In the genomic region with DNA sequence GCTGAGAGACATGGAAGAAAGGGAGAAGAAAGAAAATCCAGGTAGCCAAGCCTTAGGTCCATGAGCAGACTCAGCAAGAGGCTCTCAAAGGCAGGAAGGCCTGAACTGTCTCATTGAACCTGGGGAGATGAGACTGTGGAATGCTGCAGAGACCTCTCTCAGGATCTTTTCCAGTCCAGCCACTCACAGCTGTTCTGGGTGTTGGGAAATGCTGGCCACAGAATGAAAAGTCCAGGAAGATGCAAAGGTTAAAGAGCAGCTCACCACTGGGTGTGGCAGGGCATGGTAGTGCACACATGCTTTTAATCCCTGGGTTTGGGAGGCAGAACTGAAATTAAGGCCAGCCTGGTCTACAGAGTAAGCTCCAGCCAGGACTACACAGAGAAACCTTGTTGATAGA, we compare ENCODE assay signal across 15 mouse cellular contexts.
DNase-seq lines count a peak whose midpoint lies in the region; ATAC-seq and TF ChIP-seq lines count a peak whose summit lies in the region.
"Had no signal": no experiment of that assay in that cellular context is flagged by ENCODE, and none has a peak within 500 bp of the region (broad histone marks: within the 10 kb centered on the region; RNA-seq: fewer than 3 reads in every experiment).

No protein-coding gene starts in this region.

- no peaks in the 10 kb centered on the region for H3K27me3 ChIP-seq in kidney, adult 2 months (replicated peaks; ENCODE audit: control insufficient read depth, insufficient read depth, low read length)
- H3K27me3 ChIP-seq in kidney, embryonic 14.5 days (ENCODE audit: control insufficient read depth, insufficient read depth, low read length): no peaks in the 10 kb centered on the region
- no peaks in the 10 kb centered on the region for H3K27me3 ChIP-seq in liver, embryonic 16.5 days (ENCODE audit: control insufficient read depth, insufficient read depth, low read depth, low read length)
- H3K27me3 ChIP-seq: hindbrain, embryonic 13.5 days; liver, embryonic 13.5 days; midbrain, embryonic 13.5 days had no signal

- no peak for ATAC-seq in kidney, embryonic 14.5 days (ENCODE audit: low FRiP score, low TSS enrichment)
- peak; percentile 42; the same call in 1 of the 2 replicates for ATAC-seq in liver, embryonic 16.5 days (ENCODE audit: low read depth)
- ATAC-seq: midbrain, embryonic 13.5 days had no signal

- no peak overlapping the region for H3K4me2 ChIP-seq in kidney, embryonic 14.5 days (replicated peaks; ENCODE audit: low read depth, low read length)
- no peak overlapping the region for H3K4me2 ChIP-seq in liver, embryonic 16.5 days (ENCODE audit: low read depth, low read length)
- H3K4me2 ChIP-seq: hindbrain, embryonic 13.5 days; liver, embryonic 13.5 days; midbrain, embryonic 13.5 days had no signal

- no peaks in the 10 kb centered on the region for H3K36me3 ChIP-seq in kidney, adult 2 months (ENCODE audit: control insufficient read depth, insufficient read depth, low read length)
- H3K36me3 ChIP-seq in kidney, embryonic 14.5 days (ENCODE audit: control insufficient read depth, insufficient read depth, low read length): no peaks in the 10 kb centered on the region
- H3K36me3 ChIP-seq in liver, embryonic 16.5 days (ENCODE audit: control insufficient read depth, insufficient read depth): no peaks in the 10 kb centered on the region
- H3K36me3 ChIP-seq: hindbrain, embryonic 13.5 days; liver, embryonic 13.5 days; midbrain, embryonic 13.5 days had no signal

- H3K4me1 ChIP-seq in kidney, adult 2 months (ENCODE audit: control insufficient read depth, insufficient read depth, low read length): peaks cover 6% of the 10 kb centered on the region; the same call in 1 of the 2 replicates
- H3K4me1 ChIP-seq in kidney, embryonic 14.5 days (ENCODE audit: control insufficient read depth, insufficient read depth, low read length): 0 out of 2 replicates have a peak, but pooled peaks cover 7% of the 10 kb centered on the region
- H3K4me1 ChIP-seq in liver, embryonic 16.5 days (ENCODE audit: control insufficient read depth, low read depth, low read length): no peaks in the 10 kb centered on the region; the same call in 1 of the 2 replicates
- H3K4me1 ChIP-seq: hindbrain, embryonic 13.5 days; midbrain, embryonic 13.5 days had no signal

- peak; percentile 43 for DNase-seq in kidney, adult 2 months
- peak; percentile 6 for DNase-seq in thymus, postnatal 4 days
- DNase-seq in thymus, postnatal 36 days: no peak
- DNase-seq in spleen, adult 12 weeks (ENCODE audit: low spot score): no peak
- no peak for DNase-seq in urinary bladder, postnatal 14 days (ENCODE audit: low spot score)
- DNase-seq: cerebellum, postnatal 10 days; gastrocnemius, postnatal 14 days; kidney, adult 11 months; layer of hippocampus, postnatal 36 days; liver, embryonic 13.5 days; retina, postnatal 1 day had no signal

- TF ChIP-seq CTCF in kidney, adult 2 months (conservative IDR thresholded peaks at IDR 0.05; ENCODE audit: insufficient read depth, insufficient read length, low read depth, low read length): no peak

- H3K4me3 ChIP-seq in kidney, adult 2 months (ENCODE audit: insufficient read depth, low read depth, low read length): no peak overlapping the region
- H3K4me3 ChIP-seq in kidney, embryonic 14.5 days (ENCODE audit: low read length): no peak overlapping the region
- H3K4me3 ChIP-seq in liver, embryonic 16.5 days (ENCODE audit: low read depth, low read length): no peak overlapping the region
- H3K4me3 ChIP-seq: hindbrain, embryonic 13.5 days; liver, embryonic 13.5 days; midbrain, embryonic 13.5 days had no signal

- no peak overlapping the region for H3K27ac ChIP-seq in kidney, adult 2 months (ENCODE audit: insufficient read depth, low read depth, low read length)
- no peak overlapping the region for H3K27ac ChIP-seq in kidney, embryonic 14.5 days (ENCODE audit: low read depth, low read length)
- H3K27ac ChIP-seq in liver, embryonic 16.5 days (ENCODE audit: low read length): no peak overlapping the region; the same call in 1 of the 2 replicates
- H3K27ac ChIP-seq: hindbrain, embryonic 13.5 days; liver, embryonic 13.5 days; midbrain, embryonic 13.5 days had no signal

- H3K9ac ChIP-seq in kidney, embryonic 14.5 days (ENCODE audit: low read depth, low read length): no peak overlapping the region
- no peak overlapping the region for H3K9ac ChIP-seq in liver, embryonic 16.5 days (ENCODE audit: low read depth, low read length)
- H3K9ac ChIP-seq: hindbrain, embryonic 13.5 days; liver, embryonic 13.5 days; midbrain, embryonic 13.5 days had no signal

- TF ChIP-seq POLR2A in kidney, adult 2 months (IDR thresholded peaks at IDR 0.05; ENCODE audit: low read depth, low read length): no peak

- H3K9me3 ChIP-seq in kidney, embryonic 14.5 days (ENCODE audit: control insufficient read depth, low read length): peaks cover 3% of the 10 kb centered on the region; the same call in 1 of the 2 replicates
- H3K9me3 ChIP-seq in liver, embryonic 16.5 days (replicated peaks; ENCODE audit: control insufficient read depth, low read length): no peaks in the 10 kb centered on the region
- H3K9me3 ChIP-seq: hindbrain, embryonic 13.5 days; liver, embryonic 13.5 days; midbrain, embryonic 13.5 days had no signal

Comparison
In these comparisons a context has a peak if more than half of its experiments do, and no peak if none do; other contexts are left out.
1. DNase-seq: peak in kidney, adult 2 months (single experiment) and thymus, postnatal 4 days (single experiment); none in thymus, postnatal 36 days (0 of 2), spleen, adult 12 weeks (single experiment) and urinary bladder, postnatal 14 days (single experiment).